Mouse (Mus musculus): ENCODE measurements around the gene Sema4d. TPM values are rescaled to one million over a fixed set of nuclear protein-coding genes. Genes with fewer than 3 reads are reported as not detected.

Sema4d gene
- total and polyA plus RNA-seq, 3 experiments, result 6.9 to 20.3 TPM; not detected in 1

DNA sequence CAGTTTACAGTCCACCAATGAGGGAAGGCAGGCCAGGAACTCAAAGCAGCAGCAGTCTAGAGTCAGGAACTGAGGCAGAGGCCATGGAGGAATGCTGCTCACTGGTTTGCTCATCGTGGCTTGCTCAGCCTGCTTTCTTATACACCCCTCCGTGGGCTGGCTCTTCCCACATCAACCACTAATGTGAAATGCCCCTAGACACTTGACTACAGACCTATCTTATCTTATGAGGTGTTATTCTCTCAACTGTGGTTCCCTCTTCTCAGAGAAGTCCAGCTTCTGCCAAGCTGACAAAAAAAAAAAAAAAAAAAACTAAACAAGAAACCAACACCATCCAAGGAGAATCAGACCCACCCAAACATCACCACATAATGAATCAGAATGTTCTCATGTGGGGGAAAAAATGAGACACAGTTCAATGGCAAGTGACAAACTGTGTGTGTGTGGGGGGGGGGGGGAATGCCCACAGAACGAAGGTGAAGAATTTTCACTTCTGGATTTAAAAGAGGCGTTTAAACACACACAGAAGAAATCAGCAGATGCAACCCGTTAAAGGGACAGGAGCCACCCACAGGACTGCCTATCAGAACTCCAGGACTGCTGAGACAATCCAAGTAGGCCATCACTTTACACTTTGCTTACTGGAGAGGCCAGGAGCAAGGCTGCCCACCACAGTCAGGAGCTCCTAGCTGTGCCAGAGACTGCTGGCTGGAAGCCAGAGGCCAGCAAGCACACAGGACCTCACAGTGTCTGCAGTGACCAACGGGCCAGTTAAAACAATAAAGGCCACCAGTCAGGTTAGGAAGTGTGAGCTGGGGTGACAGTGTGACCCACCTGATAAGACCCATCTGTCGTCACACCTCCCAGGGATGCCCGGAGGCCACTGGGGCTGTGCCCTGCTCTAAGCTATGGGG lies 76.9 kb downstream of the Sema4d start:
- H3K27ac ChIP-seq (ENCODE audit: control insufficient read depth, low read depth, low read length), result peak overlapping the region; percentile 36; the same call in 1 of the 2 replicates
- no peaks in the 10 kb centered on the region for H3K27me3 ChIP-seq (ENCODE audit: control insufficient read depth in 1 of 2, insufficient read depth in 2 of 2, low read length in 2 of 2)
- no peak overlapping the region for H3K9ac ChIP-seq (ENCODE audit: control insufficient read depth, low read depth, low read length, poor library complexity, severe bottlenecking)
- peak; percentile 56 for DNase-seq (ENCODE audit: low read depth, low spot score)
- peaks cover 0 to 9% of the 10 kb centered on the region in 2 experiments; a peak in 1 of 4 replicates for H3K4me1 ChIP-seq (ENCODE audit: control insufficient read depth in 1 of 2, insufficient read depth in 2 of 2, low read length in 2 of 2)
- H3K79me2 ChIP-seq (ENCODE audit: control insufficient read depth, insufficient read depth, low read length, poor library complexity), result no peaks in the 10 kb centered on the region
- no peaks in the 10 kb centered on the region for H3K9me3 ChIP-seq (replicated peaks; ENCODE audit: insufficient read depth, low read length)
- TF ChIP-seq ZC3H11A (IDR thresholded peaks at IDR 0.05; ENCODE audit: low read depth, low read length) (no peak), EP300 (IDR thresholded peaks at IDR 0.05; ENCODE audit: low read depth in 1 of 2, low read length in 2 of 2) (peak; percentile 5 to 12; a peak in 1 of 4 replicates), ZNF384 (IDR thresholded peaks at IDR 0.05; ENCODE audit: low read depth, low read length) (peak; percentile 89), GATA1 (IDR thresholded peaks at IDR 0.05; ENCODE audit: low read depth, low read length) (peak; percentile 51; the same call in 1 of the 2 replicates)
- H3K4me3 ChIP-seq (ENCODE audit: control insufficient read depth in 1 of 2, insufficient read depth in 1 of 2, low read depth in 2 of 2, low read length in 2 of 2), result no peak overlapping the region
- peaks cover 2 to 3% of the 10 kb centered on the region in 2 experiments for H3K36me3 ChIP-seq (ENCODE audit: control insufficient read depth in 1 of 2, insufficient read depth in 2 of 2, low read length in 2 of 2)

DNA sequence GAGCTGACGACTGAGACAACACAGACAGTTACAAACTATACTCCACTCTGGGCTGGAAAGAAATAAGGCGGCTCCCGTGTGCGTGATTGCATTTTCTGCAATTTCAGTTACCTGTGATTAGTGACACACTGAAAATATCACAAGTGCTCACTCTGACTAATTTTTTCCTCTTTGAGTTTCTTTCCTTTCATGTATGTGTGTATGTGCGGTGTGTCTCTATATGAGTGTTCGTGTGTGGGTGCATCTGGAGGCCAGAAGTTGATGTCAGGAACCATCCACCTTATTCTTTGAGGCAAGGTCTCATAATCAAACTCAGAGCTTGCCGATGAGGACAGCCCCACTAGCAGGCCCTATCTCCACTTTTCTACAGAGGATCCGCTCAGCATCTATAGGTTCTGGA lies 81.5 kb downstream of the Sema4d start:
- Histone ChIP-seq H3K9me3 (replicated peaks; ENCODE audit: insufficient read depth, low read length) (no peaks in the 10 kb centered on the region), H3K4me1 (ENCODE audit: control insufficient read depth in 1 of 2, insufficient read depth in 2 of 2, low read length in 2 of 2) (peaks cover 0 to 9% of the 10 kb centered on the region in 2 experiments; a peak in 1 of 4 replicates), H3K27me3 (ENCODE audit: control insufficient read depth in 1 of 2, insufficient read depth in 2 of 2, low read length in 2 of 2) (no peaks in the 10 kb centered on the region), H3K27ac (ENCODE audit: control insufficient read depth, low read depth, low read length) (no peak overlapping the region), H3K36me3 (ENCODE audit: control insufficient read depth in 1 of 2, insufficient read depth in 2 of 2, low read length in 2 of 2) (peaks cover 0 to 3% of the 10 kb centered on the region in 2 experiments; a peak in 3 of 4 replicates), H3K4me3 (ENCODE audit: control insufficient read depth in 1 of 2, insufficient read depth in 1 of 2, low read depth in 2 of 2, low read length in 2 of 2) (no peak overlapping the region), H3K9ac (ENCODE audit: control insufficient read depth, low read depth, low read length, poor library complexity, severe bottlenecking) (no peak overlapping the region), H3K79me2 (ENCODE audit: control insufficient read depth, insufficient read depth, low read length, poor library complexity) (no peaks in the 10 kb centered on the region)
- TF ChIP-seq ZKSCAN1 (IDR thresholded peaks at IDR 0.05; ENCODE audit: low read depth, low read length) (no peak), RCOR1 (IDR thresholded peaks at IDR 0.05; ENCODE audit: low read depth, low read length) (no peak), USF2 (IDR thresholded peaks at IDR 0.05; ENCODE audit: borderline replicate concordance in 1 of 2, insufficient read depth in 1 of 2, low read depth in 1 of 2, low read length in 2 of 2) (no peak), UBTF (IDR thresholded peaks at IDR 0.05; ENCODE audit: borderline replicate concordance, insufficient read depth, low read depth, low read length) (no peak), HCFC1 (IDR thresholded peaks at IDR 0.05; ENCODE audit: low read depth, low read length) (no peak), EP300 (IDR thresholded peaks at IDR 0.05; ENCODE audit: low read depth in 1 of 2, low read length in 2 of 2) (no peak), MAFK (IDR thresholded peaks at IDR 0.05; ENCODE audit: borderline replicate concordance, low read depth, low read length) (no peak), NRF1 (IDR thresholded peaks at IDR 0.05; ENCODE audit: insufficient read depth, low read depth, low read length, poor library complexity, severe bottlenecking) (no peak), GATA1 (IDR thresholded peaks at IDR 0.05; ENCODE audit: low read depth, low read length) (no peak), MYC (IDR thresholded peaks at IDR 0.05; ENCODE audit: low read depth, low read length) (no peak), ZNF384 (IDR thresholded peaks at IDR 0.05; ENCODE audit: low read depth, low read length) (no peak), ZMIZ1 (IDR thresholded peaks at IDR 0.05; ENCODE audit: low read depth, low read length) (no peak), ETS1 (IDR thresholded peaks at IDR 0.05; ENCODE audit: low read depth, low read length) (no peak), NELFE (IDR thresholded peaks at IDR 0.05; ENCODE audit: low read depth, low read length) (no peak)
- DNase-seq (ENCODE audit: low read depth, low spot score), result no peak
